Mouse (Mus musculus): ENCODE measurements around the gene Svop. TPM values are rescaled to one million over a fixed set of nuclear protein-coding genes. Genes with fewer than 3 reads are reported as not detected.

Svop gene
- total RNA-seq, 2 experiments from 2014 or later = 172 to 190 TPM

- intact Hi-C loops (cut with DNase I) = no loop called here
These were observed 84.4 kb downstream of the Svop start for GRCm38 (mm10) chr5:114006974-114007373.

GRCm38 (mm10) chr5:114005100-114005499, 86.3 kb downstream of the Svop start:
- Histone ChIP-seq H3K27ac (no peak overlapping the region), H3K4me3 (no peak overlapping the region)
- no peak for TF ChIP-seq CTCF (IDR thresholded peaks at IDR 0.05)
- intact Hi-C loops (cut with DNase I) = no loop called here
- DNase-seq (ENCODE audit: extremely low spot score in 1 of 2, low spot score in 2 of 2) = no peak

More at GRCm38 (mm10) chr5:114006974-114007373, 84.4 kb downstream of the Svop start:
- TF ChIP-seq CTCF (IDR thresholded peaks at IDR 0.05) = no peak
- Histone ChIP-seq H3K27ac (no peak overlapping the region), H3K4me3 (no peak overlapping the region)
- no peak for DNase-seq (ENCODE audit: extremely low spot score in 1 of 2, low spot score in 2 of 2)

- TF ChIP-seq CTCF (IDR thresholded peaks at IDR 0.05) = no peak
These were observed 86.8 kb downstream of the Svop start for GRCm38 (mm10) chr5:114004573-114004972.

GRCm38 (mm10) chr5:114003542-114003941, 87.8 kb downstream of the Svop start, which contains the start of gene Dao:
Dao (plus strand) TSS chr5:114003703.
- no peak within 1 kb of the TSS for H3K4me3 ChIP-seq
- intact Hi-C loops (cut with DNase I) = no loop called here

More at GRCm38 (mm10) chr5:114004573-114004972, 86.8 kb downstream of the Svop start:
- Histone ChIP-seq H3K27ac (no peak overlapping the region), H3K4me3 (no peak overlapping the region)
- intact Hi-C loops (cut with DNase I) = no loop called here
- no peak for DNase-seq (ENCODE audit: extremely low spot score in 1 of 2, low spot score in 2 of 2)

GRCm38 (mm10) chr5:113999382-113999781, 92.0 kb downstream of the Svop start:
- no peak for TF ChIP-seq CTCF (IDR thresholded peaks at IDR 0.05)
- DNase-seq (ENCODE audit: extremely low spot score in 1 of 2, low spot score in 2 of 2) = no peak
- Histone ChIP-seq H3K4me3 (no peak overlapping the region), H3K27ac (no peak overlapping the region)
- intact Hi-C loops (cut with DNase I) = no loop called here

More at GRCm38 (mm10) chr5:114003542-114003941, 87.8 kb downstream of the Svop start, which contains the start of gene Dao:
- H3K27ac ChIP-seq = no peak within 1 kb of the TSS
- DNase-seq (ENCODE audit: extremely low spot score in 1 of 2, low spot score in 2 of 2) = no peak
- TF ChIP-seq CTCF (IDR thresholded peaks at IDR 0.05) = no peak

- DNase-seq (ENCODE audit: extremely low spot score in 1 of 2, low spot score in 2 of 2) = no peak
- no peak overlapping the region for H3K4me3 ChIP-seq
- intact Hi-C loops (cut with DNase I) = no loop called here
- TF ChIP-seq CTCF (IDR thresholded peaks at IDR 0.05) = no peak
- H3K27ac ChIP-seq = no peak overlapping the region
These were observed 94.9 kb downstream of the Svop start for GRCm38 (mm10) chr5:113996458-113996857.

GRCm38 (mm10) chr5:113993487-113994465, 97.6 kb downstream of the Svop start, which contains the start of gene Ssh1:
Ssh1 (minus strand) TSS chr5:113993894.
- no peak for TF ChIP-seq CTCF (IDR thresholded peaks at IDR 0.05)

GRCm38 (mm10) chr5:113993031-113993486, 98.3 kb downstream of the Svop start:
- Histone ChIP-seq H3K4me3 (peak overlapping the region; percentile 91), H3K27ac (peak overlapping the region; percentile 94)
- intact Hi-C loops (cut with DNase I) = loop anchor here (5.0 kb wide), 1 partner anchor 36 kb away; no protein-coding TSS in a partner anchor
- TF ChIP-seq CTCF (IDR thresholded peaks at IDR 0.05) = no peak
- peak in 1 of 2 experiments; percentile 45 for DNase-seq (ENCODE audit: extremely low spot score in 1 of 2, low spot score in 2 of 2)

More at GRCm38 (mm10) chr5:113993487-113994465, 97.6 kb downstream of the Svop start, which contains the start of gene Ssh1:
- H3K4me3 ChIP-seq = peak within 1 kb of the TSS; percentile 91
- intact Hi-C loops (cut with DNase I) = loop anchor here (5.0 kb wide), 1 partner anchor 36 kb away; no protein-coding TSS in a partner anchor
- peak; percentile 87 to 91 for DNase-seq (ENCODE audit: extremely low spot score in 1 of 2, low spot score in 2 of 2)
- H3K27ac ChIP-seq = peak within 1 kb of the TSS; percentile 94

- Histone ChIP-seq H3K27ac (peak overlapping the region; percentile 94), H3K4me3 (peak overlapping the region; percentile 91)
- TF ChIP-seq CTCF (IDR thresholded peaks at IDR 0.05) = no peak
- intact Hi-C loops (cut with DNase I) = loop anchor here (5.0 kb wide), 1 partner anchor 35 kb away; no protein-coding TSS in a partner anchor
- no peak for DNase-seq (ENCODE audit: extremely low spot score in 1 of 2, low spot score in 2 of 2)
These were observed 99.0 kb downstream of the Svop start for GRCm38 (mm10) chr5:113992339-113992831.

GRCm38 (mm10) chr5:113991141-113991540, 100.2 kb downstream of the Svop start:
- intact Hi-C loops (cut with DNase I) = loop anchor here (5.0 kb wide), 1 partner anchor 34 kb away; no protein-coding TSS in a partner anchor

GRCm38 (mm10) chr5:113990593-113990992, 100.8 kb downstream of the Svop start:
- intact Hi-C loops (cut with DNase I) = loop anchor here (5.0 kb wide), 1 partner anchor 33 kb away; no protein-coding TSS in a partner anchor
- TF ChIP-seq CTCF (IDR thresholded peaks at IDR 0.05) = no peak; the same call in 1 of the 2 replicates
- DNase-seq (ENCODE audit: extremely low spot score in 1 of 2, low spot score in 2 of 2) = no peak
- no peak overlapping the region for H3K4me3 ChIP-seq
- no peak overlapping the region for H3K27ac ChIP-seq

More at GRCm38 (mm10) chr5:113991141-113991540, 100.2 kb downstream of the Svop start:
- TF ChIP-seq CTCF (IDR thresholded peaks at IDR 0.05) = no peak
- no peak for DNase-seq (ENCODE audit: extremely low spot score in 1 of 2, low spot score in 2 of 2)
- Histone ChIP-seq H3K4me3 (no peak overlapping the region), H3K27ac (no peak overlapping the region)

All from left cerebral cortex, adult 2 months (tissue).